Mouse (Mus musculus) thymus, postnatal 10 days (tissue): Measurements from ENCODE around the gene Ror2.

ENCODE experiments used
- DNase-seq, 2 experiments: peaks; one replicate each; pipeline ENCODE4 v3.0.0; 2021; ENCODE audit warnings: low spot score in 2 of 2

The Ror2 gene

DNA sequence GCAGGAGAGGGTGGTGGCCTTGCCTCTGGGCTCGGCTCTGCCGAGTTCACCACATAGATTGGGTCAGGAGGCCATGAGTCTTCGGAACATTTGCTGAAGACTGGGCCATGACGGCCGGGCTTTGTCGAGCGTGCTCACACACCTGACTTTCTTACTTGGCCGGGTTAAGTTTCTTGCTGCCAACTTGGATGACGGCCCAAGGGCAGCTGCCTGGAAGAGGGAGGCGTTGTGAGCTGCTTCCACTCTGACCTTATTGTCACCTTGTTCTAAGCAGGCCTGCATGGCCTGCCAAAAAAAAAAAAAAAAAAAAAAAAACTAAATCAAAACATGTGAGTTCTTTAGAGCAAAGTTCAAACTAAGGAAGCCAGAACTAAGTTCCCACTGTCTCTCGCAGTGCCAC, 218.0 kb downstream of the Ror2 start:
- DNase-seq = no peak

DNA sequence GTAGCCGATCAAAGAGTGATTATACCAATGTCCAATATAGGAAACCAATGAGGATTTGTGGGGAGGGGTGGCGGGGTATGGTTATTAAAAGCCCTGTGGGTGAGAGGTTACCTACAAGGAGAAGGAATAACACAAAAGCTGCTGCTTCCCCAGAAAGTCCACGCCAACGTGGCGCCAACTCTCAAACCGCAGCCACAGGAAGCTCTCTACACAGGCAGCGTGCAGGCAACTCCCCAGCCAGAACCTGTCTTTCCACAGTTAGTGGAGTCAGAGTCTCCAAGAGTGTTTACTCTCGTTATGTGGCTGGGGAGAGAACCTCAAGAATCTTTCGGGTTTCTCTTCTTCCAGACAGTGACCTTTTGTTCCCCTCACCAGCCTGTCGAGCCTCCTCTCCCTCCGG, 220.8 kb downstream of the Ror2 start:
- DNase-seq = no peak

DNA sequence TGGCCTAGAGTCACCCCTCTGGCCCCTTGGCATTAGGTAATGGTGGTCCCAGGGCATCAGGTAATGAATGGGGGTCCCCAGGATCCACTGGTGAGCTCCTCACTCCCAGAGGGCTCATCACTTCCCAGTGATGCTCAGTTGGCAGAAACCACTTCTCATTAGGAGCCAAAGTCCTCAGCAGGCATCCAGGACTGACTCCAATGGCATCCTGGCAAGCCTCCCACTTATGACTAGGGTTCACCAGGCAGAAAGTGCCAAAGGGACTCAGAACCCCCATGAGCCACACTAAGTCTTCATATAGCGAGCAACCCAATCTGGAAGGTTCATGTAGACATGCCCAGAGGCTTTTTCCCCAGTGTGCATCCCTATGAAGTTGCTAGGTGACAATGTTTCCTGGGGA, 221.2 kb downstream of the Ror2 start:
- DNase-seq = no peak
